Mouse (Mus musculus): ENCODE measurements around the gene Mrps23.

Gene Mrps23

DNA sequence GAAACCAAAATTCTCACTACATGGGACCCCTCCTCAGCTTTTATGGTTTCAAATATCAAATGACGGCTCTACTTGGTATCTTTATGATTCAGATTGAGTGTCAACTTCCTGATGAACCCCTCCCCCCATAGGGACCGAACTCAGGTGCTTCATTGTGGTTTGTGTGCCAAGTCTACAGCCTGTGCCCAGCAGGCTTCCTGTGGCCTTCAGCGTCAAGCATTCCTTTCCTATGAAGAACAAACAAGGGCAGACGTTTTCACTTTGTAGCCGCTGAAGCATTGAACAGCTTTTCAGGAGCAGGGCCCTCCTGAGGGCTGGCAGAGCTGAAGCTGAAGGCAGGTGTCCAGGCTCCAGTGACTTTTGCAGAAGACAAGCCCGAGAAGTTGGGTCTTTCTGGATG is 9.6 kb downstream of the Mrps23 start:
- DNase-seq: no peak

DNA sequence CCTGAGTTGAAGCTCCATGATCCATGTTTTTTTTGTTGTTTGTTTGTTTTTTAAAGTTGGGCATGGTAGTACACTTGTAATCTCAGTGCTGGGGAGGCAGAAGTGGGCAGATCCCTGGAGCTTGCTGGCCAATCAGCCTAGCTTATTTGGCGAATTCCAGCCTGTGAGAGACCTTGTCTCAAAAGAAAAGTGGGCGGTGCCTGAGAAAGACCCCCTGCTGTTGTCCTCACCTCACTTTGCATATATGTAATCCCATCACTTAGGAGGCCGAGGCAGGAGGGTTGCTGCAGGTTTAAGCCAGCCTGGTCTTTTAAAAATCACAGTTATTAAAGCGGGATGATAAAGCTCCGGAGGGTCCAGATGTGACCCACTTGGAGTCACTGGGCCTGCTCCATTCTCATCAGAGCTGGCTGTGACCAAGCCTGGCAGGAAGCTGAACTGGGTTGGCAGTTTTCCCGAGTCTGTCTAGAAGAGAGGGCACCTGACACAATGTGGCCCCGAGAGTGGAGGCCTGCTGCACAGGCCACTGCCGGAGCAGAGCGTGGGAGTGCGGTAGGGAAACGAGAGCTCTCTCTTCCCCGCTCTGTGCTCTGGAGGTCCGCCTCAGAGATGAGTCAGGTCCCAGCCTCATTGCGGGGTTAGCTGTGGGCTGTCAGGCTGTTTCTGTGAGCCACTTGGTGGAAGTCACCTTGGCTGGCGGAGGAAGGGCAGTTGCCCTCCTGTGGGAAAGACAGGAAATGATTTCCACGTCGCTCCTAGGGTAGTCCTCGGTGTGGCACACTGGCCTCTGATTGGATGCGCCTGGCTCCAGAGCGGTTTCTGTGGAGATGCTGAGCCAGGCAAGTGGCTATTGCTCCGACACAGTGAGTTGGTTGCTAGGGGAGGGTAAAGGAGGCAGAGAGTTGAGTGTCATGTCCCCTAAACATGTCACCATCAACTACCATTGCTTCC is 11.0 kb downstream of the Mrps23 start:
- DNase-seq: no peak

DNA sequence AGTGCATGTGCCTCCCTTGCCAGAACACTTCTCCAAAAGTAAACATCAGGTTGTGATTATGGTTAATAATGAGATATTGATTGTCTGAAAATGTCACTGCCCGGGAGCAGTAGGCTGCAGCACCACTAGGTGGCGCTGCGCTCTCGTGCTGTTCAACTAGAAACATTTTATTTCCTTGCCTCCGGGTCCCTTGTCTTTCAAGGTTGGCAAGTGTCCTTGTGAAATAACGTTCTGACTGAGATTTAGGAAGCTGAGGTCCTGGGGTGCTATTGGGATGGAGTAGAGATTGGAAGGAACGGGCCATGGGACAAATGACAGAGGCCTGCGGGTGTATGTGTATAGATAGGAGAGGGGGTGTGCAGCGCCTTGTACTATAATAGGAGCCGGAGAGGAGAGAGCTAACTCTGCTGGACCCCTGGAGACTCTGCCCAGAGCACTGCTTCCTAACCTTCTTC is 12.1 kb downstream of the Mrps23 start:
- DNase-seq: peak in 1 of 2 experiments; percentile 68

DNA sequence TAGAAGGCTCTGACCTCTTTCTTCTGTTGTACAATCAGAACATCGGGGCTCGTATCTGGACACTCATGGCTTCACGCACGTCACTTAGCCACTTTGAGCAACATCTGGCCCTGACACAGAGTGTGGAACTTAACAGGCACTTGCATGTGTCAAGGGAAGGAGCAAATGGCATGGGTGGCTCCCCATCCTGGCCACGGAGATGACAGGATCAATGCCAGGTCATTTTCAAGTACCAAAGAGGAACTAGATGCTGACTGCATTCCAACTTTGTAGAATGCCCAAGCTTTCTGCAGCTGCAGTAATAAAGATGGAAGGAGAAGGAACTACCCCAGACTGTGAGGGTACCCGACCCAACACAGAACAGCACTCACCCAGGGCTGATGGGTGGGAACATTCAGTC is 14.0 kb downstream of the Mrps23 start:
- no peak for DNase-seq

DNA sequence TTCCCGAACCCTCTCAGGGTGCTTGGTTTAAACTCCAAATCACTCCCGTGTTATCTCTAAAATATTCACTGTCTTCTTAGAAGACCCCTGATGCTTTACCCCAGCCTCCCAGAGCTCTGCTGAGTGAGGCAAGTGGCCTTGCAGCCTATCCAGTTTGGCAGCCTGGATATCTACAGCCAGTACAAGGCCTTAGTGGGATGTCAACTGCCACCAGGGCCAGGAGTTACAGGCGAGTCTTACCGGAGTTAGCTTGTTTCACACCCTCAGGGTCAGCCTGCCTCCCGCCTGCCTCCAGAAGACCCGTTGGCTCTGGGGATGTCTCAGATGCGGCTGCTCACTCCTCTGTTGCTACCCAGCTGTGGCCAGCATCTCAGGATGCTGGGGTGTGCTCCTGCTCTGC is 14.4 kb downstream of the Mrps23 start:
- DNase-seq: no peak

DNA sequence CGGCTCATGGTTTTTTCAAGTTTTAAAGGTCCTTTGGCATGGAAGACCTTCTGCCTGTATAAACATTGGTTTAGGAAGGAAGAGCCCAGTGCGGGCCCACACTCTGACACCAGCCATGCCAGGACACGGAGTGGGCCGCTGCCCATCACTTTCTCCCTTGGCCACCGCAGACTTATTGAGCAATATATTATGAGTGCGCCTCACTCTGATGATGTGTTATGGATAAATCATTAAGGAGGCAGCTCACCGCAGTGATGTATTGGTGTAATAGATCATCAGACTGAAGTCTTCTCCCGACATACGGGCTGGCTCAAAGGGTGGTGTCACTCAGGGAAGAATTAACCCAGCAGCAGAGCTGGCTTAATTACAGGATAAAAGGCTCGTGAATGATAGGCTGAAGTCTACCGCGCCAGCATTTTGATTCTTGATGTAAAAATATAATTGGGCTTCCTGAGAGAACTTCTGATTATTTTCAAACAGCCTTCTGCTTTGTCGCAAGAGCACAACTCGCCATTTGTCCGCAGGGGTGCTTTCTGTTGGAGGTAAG is 17.8 kb downstream of the Mrps23 start:
- DNase-seq: no peak

DNA sequence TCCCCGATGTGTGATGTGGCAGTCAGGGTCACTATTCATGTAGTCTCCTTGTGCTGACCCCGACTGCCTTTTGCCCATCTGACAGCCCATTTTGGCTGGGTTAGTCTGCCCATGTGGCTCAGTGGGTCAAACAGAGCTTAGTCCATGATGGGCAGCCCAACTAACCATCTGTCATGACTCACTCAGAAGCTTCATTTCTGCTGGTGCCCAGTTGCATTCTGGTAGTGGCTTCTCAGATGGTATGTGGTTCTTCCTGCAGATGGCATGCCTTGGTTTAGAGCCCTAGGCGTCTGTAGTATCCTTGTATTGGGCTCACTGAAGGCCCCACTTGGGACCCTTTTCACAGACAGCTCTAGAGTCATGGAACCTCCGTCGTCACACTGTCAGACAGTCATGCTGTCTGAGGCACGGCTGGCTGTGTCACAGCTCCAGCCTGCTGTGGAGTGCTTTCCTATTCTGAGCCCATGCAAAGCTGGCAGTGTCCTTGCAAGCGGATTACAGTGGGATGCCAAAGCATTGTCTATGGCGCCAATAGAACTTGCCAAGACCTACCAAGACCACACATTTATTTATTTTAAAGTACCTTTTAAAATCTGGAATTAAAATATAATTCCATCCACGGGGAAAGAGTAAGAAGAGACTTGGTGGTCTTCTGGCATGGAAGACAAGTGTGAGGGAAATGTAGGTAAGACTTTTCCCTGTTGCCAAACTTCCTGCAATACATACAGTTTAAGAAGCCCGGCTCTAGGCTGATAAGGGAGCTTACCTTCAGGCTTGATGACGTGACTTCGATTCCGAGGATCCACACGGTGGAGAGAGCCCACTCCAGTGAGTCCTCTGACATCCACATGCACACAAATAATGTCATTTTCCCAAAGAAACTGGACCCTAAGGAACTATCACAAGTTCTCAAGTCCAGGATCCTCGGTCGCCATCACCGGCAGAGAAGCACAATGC is 23.1 kb downstream of the Mrps23 start:
- no peak for DNase-seq

DNA sequence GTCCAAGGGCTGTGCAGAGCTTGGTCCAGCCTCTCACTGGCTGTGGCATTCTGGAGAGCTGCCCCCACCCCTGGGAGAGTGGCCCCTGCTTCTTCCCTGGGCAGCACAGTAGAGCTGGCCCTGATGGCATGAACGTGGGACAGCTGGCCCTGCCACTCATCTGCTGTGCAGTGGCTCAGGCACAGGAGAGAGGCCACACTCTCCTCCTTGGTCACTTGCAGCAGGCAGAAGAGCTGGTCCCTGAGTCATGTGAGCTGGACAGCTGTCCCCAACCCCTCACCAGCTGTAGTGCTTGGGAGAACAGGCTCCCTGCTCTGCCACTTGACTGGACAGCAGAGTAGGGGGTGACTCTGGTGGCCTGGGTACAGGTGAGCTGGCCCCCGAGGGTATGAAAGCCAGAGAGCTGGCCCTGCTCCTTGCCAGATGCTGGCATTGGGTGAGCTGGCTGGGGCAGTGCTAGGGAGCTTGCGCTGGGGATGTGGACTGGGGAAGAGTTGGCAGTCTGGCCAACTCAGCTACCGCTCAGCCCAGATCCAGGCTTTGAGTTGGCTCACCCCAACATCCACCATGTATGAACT is 27.1 kb downstream of the Mrps23 start:
- DNase-seq: no peak

DNA sequence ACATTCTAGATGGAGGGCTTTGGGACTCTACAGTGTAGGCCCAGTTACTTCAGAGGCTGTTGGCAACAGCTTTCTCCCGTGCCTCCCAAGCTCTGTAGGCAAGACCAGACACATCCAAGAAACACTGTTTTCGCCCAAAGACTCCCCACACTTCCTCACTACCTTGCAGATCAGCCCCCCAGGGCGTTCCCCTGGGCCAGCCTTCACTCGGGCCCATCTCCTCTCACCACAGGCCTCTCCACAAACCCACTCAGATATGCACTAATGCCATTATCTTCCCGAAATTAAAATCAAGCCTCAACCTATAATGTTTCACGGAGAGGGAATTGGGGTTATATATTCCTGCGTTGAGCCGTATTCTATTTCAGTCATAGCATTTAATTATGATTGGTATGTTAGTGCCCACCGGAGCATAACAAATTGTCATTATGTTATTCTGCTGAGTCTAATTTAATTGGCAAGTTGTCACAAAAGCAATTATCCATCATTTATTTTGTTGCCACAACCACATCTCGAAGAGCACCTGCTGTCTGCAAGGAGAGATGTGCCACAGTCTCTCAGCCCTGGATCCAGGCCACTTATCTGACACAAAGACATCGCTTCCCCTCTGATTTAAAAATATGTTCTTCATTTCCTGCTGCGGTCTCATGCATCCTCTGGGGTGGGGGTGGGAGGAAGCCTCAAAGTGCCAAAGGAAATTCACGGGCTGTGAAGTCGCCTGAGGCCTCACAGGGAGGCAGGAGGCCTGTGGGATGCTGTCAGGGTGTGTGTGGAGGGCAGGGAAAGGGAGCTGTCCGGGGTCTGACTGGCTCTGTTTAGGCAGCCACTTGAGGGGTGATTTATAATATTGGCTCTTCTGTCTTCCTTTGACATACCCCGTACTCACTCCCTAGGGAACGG is 29.6 kb downstream of the Mrps23 start:
- DNase-seq: peak; percentile 42

DNA sequence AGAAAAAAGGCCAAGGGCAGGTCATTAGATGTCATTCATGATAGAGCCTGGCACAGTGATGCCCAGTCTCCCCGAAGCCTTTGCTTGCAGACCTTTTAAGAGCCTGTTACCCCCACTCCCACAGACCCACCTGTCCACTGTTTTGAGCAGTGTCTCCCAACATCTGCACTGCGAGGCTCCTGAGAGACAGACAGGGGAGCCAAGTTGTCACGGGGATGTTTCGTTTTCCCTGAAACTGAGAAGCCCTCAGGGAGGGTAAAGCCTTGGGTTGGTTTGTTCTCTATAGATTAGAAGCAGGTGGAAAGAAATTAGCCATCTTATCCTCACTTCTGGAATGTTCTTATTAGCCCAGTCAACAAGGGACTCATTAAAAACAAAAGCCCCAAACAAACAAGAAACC is 30.6 kb downstream of the Mrps23 start:
- peak in 1 of 2 experiments; percentile 16 for DNase-seq

DNA sequence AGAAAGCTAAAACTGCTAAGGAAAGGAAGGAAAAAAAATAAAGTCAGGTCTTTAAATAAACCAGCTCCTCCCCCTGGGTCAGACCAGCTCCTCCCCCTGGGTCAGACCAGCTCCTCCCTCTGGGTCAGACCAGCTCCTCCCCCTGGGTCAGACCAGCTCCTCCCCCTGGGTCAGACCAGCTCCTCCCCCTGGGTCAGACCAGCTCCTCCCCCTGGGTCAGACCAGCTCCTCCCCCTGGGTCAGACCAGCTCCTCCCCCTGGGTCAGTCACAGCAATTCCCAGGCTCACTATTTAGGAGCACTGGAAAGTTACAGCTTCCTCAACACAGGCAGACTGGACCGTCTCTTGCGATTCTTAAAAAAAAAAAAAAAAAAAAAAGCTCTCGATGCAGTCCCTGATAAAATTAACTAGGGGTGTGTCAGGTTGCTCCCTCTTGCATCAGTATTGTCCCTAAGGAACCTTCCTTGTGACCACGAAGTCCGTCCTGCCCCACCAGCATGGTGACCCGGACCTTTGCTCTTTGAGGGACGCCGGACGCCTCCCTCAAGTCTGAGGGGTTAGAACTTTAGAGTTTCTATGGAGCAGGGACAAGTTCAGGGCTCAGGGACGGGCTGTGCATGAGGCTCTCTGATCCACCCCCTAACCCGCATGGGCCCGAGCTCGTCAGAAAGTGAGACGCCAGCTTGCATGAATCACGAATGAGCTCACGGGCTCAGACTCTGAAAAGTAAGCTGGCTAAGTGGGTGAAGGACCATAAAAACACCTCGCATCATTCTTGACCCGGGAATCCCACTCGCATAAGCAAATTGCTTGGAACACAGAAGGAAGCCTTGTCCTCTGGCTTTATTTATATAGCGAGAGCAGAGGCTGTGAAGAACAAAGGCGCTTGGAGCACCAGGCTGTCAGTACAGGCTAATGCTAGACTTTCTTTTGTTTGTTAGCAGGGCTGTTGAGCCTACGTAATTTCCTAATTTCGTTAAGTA is 31.3 kb downstream of the Mrps23 start:
- peak; percentile 51 to 57 for DNase-seq

DNA sequence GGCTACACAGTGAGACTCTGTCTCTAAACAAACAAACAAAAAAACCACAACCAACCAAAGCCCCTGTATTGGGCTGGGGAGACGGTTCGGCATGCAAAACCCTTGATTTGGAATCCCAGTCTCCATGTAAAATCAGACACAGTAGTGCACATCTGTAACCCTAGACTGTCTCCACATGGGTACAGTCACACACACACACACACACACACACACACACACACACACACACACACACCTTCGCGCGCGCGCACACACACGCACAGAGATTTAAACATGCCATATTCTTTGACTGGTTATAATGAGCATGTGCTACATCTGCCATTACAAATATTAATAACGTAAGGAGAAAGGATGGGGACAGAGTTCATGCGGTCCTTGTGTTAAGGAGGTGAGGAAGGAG is 36.1 kb downstream of the Mrps23 start:
- DNase-seq: no peak

DNA sequence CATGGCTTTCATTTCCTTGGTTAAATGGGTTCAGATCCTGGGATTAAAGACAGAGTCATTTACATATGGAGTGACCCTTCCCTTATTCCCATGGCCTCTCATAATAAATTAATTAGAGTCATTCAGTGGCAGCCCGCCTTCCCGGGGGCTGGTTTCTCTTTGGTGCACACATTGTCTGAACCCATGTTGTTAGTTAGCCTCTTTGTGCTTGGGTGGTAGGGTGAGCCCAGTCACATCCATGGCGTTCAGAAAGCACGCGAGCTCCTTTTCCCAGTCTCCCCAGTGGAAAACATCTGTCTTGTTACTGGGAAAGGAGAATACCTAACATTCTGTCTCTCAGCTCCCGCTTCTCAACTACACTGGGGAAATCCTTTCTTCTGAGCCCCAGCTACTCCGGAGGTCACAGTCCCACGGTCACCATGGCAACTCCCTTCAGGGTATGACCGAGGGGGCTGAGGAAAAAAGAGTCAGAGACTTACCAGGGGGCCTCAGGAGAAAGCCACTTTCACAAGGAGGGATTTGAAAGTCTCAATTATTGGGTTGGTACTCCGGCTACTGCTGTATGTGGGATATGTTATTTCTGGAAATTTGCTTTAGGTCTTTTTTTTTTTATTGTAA is 36.7 kb downstream of the Mrps23 start:
- DNase-seq: no peak

DNA sequence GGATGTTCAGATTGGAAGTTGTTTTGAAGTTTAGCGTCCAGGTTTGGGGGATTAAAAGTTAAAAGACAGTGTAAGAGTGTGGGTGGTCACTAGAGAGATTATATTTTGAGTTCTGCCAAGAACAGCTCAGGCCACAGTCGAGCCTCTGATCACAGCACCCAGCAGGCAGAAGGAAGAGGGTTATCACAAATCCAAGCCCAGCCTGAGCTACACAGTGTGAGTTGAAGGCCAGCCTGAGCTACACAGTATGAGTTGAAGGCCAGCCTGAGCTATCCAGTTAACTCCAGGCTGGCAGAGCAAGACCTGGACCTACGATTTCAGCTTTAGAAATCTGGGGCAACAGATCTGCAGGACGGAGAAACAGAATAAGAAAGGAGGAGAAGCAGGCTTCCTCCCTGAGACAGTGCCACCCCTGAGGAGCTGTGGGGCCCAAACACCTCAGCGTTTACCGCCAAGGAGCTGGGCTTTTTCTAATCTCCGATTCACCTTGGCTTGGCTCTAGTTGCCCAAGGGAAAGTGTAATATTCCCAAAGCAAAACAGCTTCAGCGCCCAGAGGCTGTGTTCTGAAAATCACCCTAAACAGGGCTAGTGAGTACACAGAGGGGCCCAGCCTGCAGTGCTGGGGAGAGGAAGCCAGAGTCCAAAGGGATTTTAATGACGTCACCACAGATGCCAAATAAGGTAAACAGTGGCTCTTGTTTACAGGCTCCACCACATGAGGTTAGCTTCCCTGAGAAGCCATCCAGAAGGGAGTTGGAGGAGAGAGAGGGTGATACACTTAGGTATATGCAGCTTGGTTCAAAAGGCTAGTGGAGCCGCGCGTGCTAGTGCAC is 37.5 kb downstream of the Mrps23 start:
- no peak for DNase-seq

DNA sequence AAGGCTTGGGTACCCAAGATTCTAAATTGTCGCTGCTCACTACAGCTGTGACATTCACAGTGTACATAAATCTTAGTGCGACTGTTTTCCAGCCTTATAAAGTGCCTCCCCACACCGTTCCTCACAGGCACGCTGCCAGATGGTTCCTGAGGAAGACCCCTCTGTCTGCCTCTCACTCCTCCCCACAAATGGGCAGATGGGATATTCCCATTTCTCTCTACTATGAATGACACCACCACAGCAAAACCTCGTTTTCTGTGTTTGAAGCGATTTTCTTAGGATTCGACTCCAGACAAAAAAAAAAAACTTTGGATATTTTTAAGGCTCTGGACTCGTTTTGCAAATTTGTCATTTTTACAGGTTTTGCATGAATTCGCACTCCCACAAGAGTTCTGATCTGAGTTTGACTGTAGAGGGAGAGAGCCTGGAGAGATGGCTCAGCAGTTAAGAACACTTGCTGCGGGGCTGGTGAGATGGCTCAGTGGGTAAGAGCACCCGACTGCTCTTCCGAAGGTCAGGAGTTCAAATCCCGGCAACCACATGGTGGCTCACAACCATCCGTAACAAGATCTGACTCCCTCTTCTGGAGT is 41.5 kb downstream of the Mrps23 start:
- DNase-seq: no peak

DNA sequence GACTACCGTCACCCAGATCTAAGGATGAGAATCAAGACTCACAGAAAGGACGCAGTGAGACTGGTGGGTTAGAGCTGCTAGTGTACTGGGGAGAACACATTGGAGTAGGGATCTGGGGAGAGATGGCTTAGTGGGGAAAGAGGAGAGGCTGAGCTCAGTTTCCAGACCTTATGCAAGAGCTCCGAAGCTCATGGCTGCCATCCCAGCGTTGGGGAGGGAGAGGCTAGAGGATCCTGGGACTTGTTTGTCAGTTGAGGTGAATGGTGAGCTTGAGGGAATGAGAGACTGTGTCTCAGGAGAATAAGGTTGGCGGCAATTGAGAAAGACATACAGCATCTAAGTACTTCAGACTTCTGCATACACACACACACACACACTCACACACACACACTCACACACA is 44.4 kb downstream of the Mrps23 start:
- no peak for DNase-seq

DNA sequence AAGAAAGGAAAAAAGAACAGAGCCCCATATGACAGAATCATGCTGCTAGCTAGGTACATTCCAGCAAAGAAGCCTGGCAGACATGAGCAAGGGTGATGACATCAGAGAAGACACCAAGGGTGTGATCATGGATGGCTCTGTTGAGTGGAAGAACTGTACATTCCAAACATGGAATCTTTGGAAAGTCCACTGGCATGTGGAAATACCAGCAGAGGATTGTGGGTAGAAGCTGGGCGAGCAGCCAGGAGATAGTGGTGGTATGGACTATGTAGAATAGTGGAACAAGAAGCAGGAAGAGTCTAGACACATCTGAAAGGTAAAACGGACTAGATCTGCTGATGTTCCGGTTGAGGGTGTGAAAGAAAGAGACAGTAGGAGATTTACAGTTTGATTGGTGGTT is 46.4 kb downstream of the Mrps23 start:
- no peak for DNase-seq

DNA sequence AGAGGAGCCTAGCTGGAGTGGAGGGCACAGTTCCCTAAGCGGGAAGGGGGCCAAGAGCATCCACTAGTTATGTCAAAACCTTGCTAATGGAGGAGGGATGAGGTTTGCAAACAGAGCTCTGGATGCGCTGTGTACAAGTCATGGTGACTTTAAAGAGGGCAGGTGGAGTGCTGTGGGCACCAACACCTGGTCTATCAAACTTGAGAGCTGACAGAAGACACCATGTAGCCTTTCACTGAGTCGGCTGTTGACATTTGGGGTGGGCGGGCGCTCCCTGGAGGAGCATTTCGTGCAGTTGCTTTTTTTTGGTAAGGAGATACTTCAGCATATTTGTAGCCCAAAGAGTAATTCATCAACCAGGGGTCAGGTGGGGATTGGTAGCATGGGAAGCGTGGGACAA is 47.1 kb downstream of the Mrps23 start:
- no peak for DNase-seq
